Mouse (Mus musculus) liver, adult 2 months (tissue): Measurements from ENCODE around the gene Mmp9.

Source experiments
- CTCF ChIP-seq: fragments of 200-500 bp; IDR thresholded peaks from 2 replicates; pipeline ENCODE4 v1.5.1; 2011; ENCODE audit warnings: low read depth, low read length, control low read depth
- POLR2A ChIP-seq: fragments of 200-500 bp; IDR thresholded peaks from 2 replicates; pipeline ENCODE4 v1.6.1; 2011; ENCODE audit warnings: low read length, control low read depth; ENCODE audit not compliant: insufficient read depth; ENCODE audit errors: extremely low read depth

DNA sequence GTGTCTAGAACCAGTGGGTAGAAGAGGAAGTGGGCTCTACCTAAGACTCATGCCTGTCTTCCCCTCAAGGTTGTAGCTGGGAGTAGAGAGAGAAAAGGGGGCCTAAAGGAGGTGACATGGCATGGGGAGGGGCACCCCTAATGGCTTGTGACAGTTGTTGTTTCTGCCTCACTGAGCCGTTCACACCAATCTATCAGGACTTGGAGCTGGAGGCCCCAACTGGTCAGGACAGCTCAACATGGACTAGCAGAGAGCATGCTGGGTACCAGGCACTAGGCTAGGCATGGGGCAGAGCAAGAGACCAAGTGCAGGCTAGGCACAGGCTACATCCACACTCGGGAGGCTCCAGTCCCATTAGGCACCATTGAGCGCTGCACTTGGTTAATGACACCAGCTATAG, 50.5 kb downstream of the Mmp9 start:
- no peak for TF ChIP-seq CTCF
- TF ChIP-seq POLR2A, result no peak
